Mouse (Mus musculus) CD8-positive naive resting alpha-beta T cell, adult 2 months (primary cell): Measurements from ENCODE around the gene Pom121l2.

Experiments used
- DNase-seq, 2 experiments: peaks; one replicate each; pipeline ENCODE4 v3.0.0; 2022; ENCODE audit warnings: low read depth in 2 of 2, low spot score in 2 of 2

The Pom121l2 gene

DNA sequence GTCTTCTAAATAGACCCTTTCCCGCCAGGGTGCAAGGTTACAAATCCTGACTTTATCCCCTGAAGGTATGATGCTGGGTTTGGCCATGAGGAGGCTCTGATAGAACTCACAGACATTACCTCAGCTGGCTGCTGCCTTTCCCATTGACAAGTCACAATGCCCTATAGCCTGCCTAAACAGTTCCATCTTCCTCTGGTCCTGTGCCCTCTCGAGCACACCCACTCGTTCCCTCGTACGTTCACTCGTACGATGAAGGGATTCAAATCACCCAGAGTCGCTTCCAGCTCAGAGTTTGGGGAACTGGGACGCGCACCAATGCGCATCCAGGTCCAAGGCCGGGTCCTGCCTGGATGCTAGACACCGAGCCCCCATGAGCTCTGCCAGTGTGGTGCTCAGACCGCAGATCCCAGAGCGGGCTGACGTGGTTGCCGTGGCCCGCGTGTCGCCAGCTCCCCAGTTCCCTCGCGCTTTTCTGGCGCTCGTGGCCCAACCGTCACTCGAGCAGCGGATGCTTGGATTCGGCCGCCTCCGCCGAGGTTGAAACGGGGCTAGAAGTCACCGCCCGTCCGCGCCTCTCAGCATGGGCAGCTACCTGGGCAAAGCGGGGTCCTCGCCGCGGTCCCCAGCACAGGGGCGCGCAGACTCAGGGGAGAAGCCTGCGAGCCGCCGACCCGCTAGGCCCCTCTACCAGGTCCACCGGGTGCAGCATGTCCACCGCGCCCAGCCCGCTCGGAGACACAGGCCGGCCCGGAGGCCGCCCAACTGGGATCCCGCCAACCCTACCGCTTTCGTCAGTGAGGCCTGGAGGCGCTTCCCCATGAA lies at the start of gene Pom121l2:
Gene Pom121l2 (plus strand): TSS at position 214 of the 822 bp plus-strand sequence.
- no peak for DNase-seq

- DNase-seq, result no peak
Measured at GRCm38 (mm10) chr13:21931740-21932139, 49.3 kb upstream of the Pom121l2 start.

GRCm38 (mm10) chr13:21933626-21934548 lies 47.1 kb upstream of the Pom121l2 start:
- DNase-seq, result no peak

DNA sequence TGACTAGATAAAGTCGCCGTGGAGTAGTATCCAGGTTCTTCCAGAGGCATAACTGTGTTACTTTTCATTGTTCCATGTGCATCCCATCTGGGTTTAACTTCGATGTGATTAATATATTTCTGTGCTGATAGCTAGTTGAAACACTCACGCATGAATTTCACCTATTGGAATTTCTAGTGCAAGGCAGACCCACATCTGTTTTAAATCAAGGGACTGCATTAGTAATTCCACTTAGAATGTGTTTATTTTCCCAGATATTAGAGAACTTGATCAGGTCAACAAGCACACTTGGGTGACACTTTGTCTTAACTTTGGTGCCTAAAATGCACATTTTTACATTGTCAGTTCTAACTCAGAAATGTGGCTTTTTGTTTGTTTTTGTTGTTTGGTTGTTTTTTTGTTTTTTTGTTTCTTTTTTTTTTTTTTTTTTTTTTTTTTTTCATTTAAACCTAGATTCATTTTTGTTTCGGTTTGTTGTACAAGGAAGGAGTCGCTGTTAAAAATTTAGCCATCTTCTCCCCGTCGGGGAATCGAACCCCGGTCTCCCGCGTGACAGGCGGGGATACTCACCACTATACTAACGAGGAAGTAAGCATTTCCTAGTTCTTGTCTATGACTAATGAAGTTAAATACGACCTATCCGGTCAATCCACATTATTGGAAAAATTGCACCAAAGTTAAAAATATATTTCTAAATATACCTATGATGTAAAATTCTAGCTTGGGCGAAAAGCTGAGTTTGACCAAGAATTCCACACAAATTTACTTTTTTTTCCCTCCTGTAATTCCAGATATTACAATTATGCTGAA lies 45.8 kb upstream of the Pom121l2 start:
- peak; percentile 56 to 65 for DNase-seq

GRCm38 (mm10) chr13:21935833-21936232 lies 45.2 kb upstream of the Pom121l2 start:
- DNase-seq, result no peak

DNA sequence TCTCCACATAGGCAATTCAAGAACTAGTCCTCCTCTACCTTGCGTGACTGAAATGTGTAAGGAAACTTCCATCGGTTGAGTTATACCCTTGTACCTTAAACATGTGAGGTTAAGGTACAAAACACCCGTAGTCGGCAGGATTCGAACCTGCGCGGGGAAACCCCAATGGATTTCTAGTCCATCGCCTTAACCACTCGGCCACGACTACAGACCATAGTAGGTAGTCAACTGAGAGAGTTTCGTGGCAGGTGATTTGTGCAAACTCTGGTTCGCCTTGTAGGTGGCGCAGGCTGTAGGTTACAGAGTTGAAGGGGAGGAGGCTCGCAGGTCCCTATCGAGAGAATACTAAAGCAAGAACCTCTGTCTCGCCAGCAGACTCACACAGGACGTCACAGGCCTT lies 44.0 kb upstream of the Pom121l2 start:
- DNase-seq, result peak; percentile 82

DNA sequence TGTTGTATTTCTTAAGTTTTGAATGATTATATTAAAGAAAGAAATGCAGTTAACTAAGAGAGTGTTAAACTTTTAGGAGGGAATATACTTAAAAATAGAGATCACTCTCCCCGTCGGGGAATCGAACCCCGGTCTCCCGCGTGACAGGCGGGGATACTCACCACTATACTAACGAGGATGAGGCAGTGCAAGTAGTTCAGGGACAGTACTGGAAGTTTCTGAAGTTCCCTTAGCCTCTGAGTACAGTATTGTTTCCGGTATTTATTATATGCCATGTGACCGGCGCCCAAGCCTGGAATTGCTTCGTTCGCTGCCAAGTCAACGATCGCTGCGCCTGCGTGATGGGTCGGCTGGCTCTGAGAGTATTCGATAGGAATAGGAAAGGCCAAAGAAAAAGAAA lies 40.8 kb upstream of the Pom121l2 start:
- DNase-seq, result peak; percentile 93

GRCm38 (mm10) chr13:21940811-21941321 lies 40.1 kb upstream of the Pom121l2 start:
- DNase-seq, result peak; percentile 83 to 84

GRCm38 (mm10) chr13:21943644-21944043 lies 37.4 kb upstream of the Pom121l2 start:
- no peak for DNase-seq

- no peak for DNase-seq
Measured at GRCm38 (mm10) chr13:21944592-21944925, 36.4 kb upstream of the Pom121l2 start.

DNA sequence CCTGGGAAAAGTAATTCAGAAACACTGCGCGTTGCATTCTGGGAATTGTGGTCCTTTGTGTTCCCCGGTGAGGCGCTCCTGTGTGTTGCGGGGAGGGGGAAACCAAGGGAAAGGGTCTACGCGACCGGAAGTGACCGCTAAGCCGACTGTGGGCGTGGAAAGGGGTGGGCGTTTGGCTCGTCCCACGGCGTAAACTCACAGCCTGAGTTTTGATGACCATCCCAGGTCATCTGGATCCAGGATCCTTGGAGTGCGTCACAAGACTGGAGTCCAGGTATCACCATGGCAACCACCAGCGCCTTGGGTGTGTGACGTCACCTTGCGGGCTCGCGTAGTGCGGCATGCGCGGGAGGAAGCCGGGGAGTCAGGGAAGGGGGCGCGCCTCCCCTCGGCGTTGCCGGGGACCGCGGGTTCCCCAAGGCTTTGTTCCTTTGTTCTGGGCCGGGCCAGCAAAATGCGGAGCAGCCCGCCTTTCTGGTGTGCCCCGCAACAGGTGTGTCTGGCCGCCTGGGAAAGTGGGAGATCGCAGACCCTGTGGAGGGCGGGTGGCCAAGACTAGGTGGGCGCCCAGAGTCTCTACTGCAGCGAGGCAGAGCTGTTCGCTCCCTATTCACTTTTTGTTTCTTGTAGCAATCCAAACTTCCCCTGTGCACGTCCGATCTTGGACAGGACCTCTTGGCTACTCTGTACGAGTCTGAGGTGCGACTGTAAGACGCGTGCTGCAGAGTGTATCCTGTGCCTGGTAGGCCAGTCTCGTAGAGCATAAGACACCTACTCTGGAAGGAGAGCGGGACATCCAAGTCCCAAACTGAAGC lies 35.9 kb upstream of the Pom121l2 start, which contains the start of gene Zfp184:
Gene Zfp184 (plus strand): TSS at position 169 of the 815 bp plus-strand sequence.
- peak; percentile 76 to 83 for DNase-seq

DNA sequence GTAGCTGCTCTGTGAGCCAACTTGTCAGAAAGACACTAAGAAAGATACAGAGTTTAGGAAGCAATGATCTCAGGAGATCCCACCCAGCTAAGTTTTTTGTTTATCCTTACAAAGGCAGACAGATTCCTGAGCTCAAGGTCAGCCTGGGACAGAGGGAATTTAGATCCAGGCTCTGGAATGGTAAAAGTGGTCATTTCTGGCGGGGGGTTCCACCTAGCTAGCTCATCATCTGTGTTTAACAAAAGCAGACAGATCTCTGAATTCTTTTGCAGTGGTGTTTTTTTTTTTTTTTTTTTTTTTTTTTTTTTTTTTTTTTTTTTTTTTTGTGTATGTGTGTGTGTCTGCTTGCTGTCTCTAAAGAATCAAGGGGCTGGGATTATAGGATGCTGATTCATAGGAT lies 11.7 kb upstream of the Pom121l2 start:
- DNase-seq, result no peak

GRCm38 (mm10) chr13:21969816-21970215 lies 11.2 kb upstream of the Pom121l2 start:
- DNase-seq, result no peak

DNA sequence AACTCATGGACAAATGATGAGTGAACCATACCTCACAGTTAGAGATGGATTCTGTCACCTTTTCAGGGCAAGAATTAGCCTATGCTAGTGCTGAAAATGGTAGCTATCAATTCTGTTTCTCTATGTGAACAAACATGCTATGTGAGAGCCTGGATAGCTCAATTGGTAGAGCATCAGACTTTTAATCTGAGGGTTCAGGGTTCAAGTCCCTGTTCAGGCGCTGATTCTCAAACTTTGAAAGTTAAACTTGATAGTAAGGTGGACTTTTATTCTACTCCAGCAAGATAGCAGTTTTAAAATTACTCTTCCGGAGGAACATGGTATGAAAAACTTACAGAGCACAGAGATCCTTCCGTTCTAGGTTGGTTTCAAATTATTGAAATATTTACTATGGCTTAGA lies 9.4 kb upstream of the Pom121l2 start:
- no peak for DNase-seq

DNA sequence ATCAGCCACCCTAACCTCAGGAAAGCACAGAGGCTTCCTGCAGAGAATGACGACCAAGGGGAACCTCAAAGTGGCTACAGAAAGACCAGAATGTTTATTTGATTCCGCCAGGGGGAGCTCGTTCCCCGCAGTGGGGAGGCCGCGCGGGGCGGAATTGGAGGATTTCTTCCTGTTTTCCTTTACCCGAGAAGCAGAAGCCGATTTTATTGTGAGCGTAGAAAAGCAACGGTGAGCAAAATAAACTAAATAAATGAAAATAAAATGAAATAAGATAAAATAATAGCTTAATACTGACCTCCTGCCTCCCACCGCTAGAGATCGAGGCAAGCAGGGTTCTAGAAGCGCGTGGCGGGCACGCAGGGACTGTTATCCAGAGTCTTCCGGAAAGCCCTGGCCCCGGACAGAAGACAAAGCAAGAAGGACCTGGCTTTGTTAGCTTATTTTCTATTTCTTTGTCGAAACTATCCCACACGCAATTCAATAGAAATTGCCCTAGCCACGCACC lies 6.7 kb upstream of the Pom121l2 start:
- DNase-seq, result peak; percentile 89 to 93

DNA sequence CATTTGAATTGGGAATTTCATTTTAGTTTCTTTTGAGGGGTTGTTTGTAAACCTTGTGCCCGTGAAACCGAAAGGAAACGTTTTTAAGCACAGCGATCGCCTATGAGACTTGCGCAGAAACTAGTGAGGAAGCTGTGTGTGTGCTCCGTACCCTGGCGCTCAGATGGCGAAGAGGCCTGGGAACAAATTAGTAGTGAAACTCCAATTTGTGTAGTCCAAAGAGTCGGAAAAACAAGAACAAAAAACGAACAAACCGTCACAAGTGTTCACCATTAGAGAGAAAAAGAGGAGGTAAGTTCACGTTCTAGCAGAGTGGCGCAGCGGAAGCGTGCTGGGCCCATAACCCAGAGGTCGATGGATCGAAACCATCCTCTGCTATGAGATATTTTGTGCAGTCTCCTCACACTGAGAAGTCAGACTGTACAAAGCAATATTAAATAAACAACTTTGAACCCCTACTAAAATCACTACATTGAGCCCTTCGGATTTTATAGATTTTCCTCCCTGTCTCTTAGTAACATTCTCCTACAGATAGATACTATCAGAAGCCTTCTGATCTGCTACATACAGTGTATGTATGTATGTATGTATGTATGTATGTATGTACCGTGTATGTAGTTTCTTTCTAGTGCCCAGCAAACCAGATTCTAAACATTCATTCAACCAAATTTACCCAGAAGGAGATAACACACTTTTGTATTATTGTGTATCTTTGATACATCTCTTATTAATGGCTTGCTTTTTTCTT lies 6.1 kb upstream of the Pom121l2 start:
- peak; percentile 80 to 84 for DNase-seq

DNA sequence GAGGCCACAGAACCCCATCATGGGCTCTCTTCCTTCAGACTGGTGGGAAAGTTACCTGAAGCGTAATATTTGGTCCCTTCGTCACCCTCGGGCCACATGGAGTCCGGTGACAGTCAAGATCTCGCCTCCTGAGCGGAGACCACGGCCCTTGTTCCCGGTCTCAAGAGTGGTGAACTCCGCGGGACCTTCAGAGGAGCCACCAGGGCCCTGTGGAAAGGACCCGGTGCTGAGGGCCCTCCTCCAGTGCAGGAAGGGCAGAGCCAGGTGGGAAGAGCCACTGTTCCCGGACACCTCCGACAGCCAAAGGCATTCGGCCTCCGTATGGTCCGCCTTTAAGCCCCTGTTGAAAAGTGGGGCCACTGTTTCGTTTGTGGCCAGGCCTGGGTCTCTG lies 804 bp downstream of the Pom121l2 start:
- no peak for DNase-seq

GRCm38 (mm10) chr13:21984486-21984885 lies 3.5 kb downstream of the Pom121l2 start:
- no peak for DNase-seq

DNA sequence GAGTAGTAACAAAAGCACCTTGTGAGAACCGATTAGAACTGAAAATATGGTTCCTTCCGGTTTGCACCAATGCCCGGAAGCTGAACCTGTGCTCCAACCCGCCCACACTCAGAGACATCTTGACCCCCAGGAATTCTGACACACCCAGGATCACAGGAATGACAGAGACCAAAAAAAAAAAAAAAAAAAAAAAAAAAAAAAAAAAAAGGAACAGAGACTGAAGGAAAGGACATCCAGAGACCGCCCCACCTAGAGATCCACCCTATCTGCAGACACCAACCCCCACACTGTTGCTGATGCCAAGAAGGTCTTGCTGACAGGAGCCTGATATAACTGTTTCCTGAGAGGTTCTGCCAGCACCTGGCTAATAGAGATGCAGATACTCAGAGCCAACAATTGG lies 11.6 kb downstream of the Pom121l2 start:
- no peak for DNase-seq
